Mouse (Mus musculus): Measurements from ENCODE around the gene Togaram2. TPM values are rescaled to one million over a fixed set of nuclear protein-coding genes. Genes with fewer than 3 reads are reported as not detected.
A peak's percentile ranks its signal among the peaks of the same experiment; 100 is the strongest.
"Not testable (repeated sequence)": the region's sequence is repeated elsewhere in the genome, so short reads cannot be mapped to it uniquely, and the experiment has no call there.

Gene Togaram2
- total RNA-seq, 2 experiments from 2014 or later, result 1.1 to 2.2 TPM

DNA sequence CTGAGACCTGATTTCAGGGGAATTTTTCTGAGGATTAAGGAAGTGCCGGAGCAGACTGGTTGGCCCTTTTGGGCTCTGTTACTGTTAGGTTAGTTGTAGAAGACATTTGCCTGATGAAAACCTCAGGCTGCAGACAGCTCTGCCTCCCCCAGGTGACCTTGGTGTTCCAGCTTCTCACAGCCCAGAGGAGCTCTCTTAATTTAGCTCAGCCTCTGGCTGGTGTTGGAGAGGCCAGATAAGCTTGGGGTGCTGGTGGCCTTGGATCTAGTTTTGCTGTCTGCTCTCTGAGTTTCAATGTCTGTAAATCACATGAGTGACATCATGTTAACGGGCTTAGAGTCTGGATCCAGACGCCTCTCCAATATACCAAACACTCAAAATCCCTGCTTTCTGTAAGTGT lies 48.0 kb downstream of the Togaram2 start:
- DNase-seq (ENCODE audit: low spot score in 2 of 2), result no peak

DNA sequence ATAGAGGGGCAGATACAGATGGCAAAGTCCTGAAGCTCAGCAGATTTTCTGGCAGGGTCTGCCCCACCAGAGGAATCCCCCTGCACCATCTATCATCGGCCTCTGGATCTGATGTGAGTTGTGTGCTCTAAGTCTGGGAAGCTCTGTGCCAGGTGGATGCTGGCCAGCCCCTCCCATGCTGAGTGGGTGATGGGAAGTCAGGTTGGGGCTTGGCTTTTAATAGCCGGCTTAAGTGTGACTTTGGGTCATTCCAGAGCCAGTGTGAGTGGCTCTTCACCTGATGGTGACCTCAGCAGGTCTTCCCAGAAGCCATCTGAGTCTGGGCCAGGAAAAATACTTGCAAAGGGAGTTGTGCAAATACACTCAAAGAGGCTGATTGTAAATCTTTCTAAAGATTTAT lies 57.6 kb downstream of the Togaram2 start:
- DNase-seq (ENCODE audit: low spot score in 2 of 2), result no peak

GRCm38 (mm10) chr17:71736442-71736841 lies 63.4 kb downstream of the Togaram2 start:
- no peak for DNase-seq (ENCODE audit: low spot score in 2 of 2)

DNA sequence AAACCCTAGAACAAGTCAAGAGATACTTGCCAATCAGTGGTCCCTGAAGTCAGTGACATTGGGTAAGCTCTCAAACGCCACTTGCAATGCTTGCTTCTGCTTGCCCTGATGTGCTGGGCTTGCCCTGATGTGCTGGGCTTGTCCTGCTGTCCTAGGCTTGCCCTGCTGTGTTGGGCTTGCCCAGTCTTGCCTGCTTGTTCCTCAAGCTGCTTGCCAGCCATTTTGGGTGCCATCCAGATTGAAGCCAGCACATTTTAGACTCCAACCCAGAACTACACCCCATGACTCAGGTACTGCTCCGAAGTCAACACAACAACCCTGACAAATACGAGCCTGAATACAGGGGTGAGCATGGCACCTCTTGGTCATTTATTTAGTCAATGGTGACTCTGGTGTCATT lies 69.1 kb downstream of the Togaram2 start:
- no peak for DNase-seq (ENCODE audit: low spot score in 2 of 2)

- DNase-seq (ENCODE audit: low spot score in 2 of 2), result peak; percentile 24 to 65
These were observed 69.9 kb downstream of the Togaram2 start for GRCm38 (mm10) chr17:71742935-71743334.

DNA sequence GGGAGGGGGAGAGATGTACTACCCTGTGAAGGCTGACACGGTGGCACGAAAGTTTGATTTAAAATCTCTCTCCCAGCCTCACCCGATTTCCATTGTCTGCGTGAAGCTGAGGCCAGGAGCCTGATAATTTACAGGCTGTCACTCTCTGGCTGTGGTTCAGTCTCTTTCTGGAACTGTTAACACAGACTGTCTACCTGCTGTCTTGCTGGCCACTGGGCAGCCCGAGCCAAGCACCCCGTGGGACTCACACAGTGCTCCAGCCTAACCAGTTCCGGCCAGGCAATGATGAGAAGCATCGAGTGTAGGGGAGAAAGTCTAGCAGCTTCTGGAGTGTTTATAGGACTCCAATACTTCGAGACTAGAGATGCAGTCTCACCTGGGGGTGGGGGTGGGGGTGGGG lies 73.1 kb downstream of the Togaram2 start:
- no peak for DNase-seq (ENCODE audit: low spot score in 2 of 2)

GRCm38 (mm10) chr17:71747561-71747960 lies 74.5 kb downstream of the Togaram2 start:
- DNase-seq (ENCODE audit: low spot score in 2 of 2), result no peak

DNA sequence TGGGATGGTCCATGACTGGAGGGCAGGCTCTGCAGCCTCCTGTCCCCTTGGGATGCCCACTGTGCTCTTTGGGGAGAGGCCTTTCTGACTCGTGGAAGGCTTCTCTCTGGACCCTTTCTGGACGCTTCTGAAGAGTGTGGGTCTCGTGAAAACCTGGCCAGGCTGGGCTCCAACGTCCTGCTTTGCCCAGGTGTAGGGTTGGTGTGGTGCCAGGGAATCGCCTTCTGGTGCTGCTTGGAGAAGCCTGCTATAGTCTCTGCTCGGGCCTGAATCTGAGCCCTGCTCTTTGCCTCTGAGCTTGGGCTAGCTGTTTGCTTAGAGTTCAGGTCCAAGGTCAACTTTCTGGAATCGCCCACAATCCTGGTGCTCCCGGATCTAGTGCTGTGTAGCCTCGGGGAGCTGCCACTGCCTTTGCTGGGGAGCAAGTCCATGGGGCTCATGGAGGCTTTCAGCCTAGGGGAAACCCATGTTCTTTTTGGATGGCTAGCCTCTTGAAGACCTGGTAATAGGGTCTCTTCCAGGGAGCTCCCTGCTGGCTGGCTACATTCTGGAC lies 76.6 kb downstream of the Togaram2 start:
- no peak for DNase-seq (ENCODE audit: low spot score in 2 of 2)

DNA sequence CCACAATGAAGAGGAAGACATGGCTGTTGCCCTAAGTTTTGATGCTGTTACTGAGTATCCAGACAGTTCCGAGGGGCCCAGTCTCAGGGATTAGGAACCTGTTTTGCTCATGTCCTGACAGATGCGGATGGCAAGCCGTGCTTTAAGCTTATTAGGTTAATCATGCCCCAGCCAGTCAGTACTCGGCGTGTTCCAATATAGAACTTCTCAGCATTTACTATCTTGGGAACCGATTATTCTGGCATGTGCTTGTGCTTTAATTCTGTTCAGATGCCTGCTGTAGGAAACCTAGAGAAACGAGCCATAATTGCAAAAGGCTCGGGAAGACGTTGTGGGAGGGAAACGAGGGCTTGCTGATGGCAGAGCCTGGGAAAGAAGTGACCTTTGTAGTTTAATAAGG lies 79.8 kb downstream of the Togaram2 start, which contains the start of gene Pcare:
Gene Pcare, minus strand, starts transcription at position 64 of the 400 bp plus-strand sequence.
- peak in 1 of 2 experiments; percentile 16 for DNase-seq (ENCODE audit: low spot score in 2 of 2)

- no peak for DNase-seq (ENCODE audit: low spot score in 2 of 2)
These were observed 87.5 kb downstream of the Togaram2 start for GRCm38 (mm10) chr17:71760536-71760935.

GRCm38 (mm10) chr17:71768173-71768572 lies 95.1 kb downstream of the Togaram2 start, which contains the start of gene Clip4:
TSS of gene Clip4 (plus strand) at chr17:71768473.
- not testable (repeated sequence) for DNase-seq (ENCODE audit: low spot score in 2 of 2)

DNA sequence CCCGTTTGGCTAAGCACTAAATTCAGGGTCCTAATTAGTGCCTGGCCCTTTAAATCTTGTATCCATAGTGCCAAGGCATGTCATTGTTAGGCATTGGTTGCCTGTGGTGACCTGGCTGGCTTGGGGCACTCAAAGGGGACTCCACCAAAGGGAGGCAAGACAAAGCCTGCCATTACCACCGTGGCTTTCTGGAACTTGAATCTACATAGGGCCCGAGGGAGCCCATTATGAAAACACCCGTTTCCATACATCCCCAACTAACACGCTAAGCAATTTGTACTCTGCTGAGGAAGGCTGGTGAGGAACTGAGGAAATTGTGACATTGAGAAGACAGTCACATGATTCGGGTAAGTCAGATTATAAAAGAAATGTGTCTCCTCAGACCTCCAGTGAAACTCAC lies 96.5 kb downstream of the Togaram2 start:
- no peak for DNase-seq (ENCODE audit: low spot score in 2 of 2)

GRCm38 (mm10) chr17:71770696-71771095 lies 97.6 kb downstream of the Togaram2 start:
- no peak for DNase-seq (ENCODE audit: low spot score in 2 of 2)

DNA sequence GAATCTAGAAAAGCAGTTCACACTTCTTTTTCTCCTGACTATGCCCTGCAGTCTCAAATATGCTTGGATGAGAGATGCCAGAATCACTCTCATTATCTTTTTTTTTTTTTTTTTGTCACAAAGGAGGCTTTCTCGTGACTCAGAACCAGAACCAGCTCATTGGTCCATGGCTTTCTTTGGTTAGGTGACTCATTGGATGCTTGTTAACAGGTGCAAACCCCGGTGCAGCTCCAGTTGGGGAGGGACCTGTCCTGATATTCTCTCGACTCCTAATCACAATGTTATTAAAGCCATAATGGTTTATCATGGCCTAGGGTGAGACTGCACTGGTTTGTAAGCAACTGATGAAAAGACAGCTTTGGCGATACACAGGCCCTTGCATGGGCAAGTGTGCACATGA lies 101.1 kb downstream of the Togaram2 start:
- no peak for DNase-seq (ENCODE audit: low spot score in 2 of 2)

DNA sequence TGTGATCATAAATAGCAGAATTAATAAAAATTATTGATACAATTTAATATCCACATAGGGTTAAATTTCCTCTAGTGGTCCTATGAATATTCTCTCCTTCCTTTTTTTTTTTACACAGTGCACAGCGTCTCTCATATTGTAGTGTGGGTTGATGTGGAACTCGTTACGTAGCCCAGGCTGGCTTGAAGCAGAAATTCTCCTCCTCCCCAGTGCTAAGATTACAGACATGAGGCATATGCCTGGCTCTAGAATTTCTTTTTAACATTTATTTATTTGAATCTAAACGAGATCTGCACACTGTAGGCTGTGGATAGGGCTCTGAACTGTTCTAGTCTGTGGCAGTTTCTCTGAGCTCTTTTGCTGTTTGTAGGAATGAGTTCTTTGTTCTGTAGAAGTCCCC lies 102.2 kb downstream of the Togaram2 start:
- DNase-seq (ENCODE audit: low spot score in 2 of 2), result no peak

DNA sequence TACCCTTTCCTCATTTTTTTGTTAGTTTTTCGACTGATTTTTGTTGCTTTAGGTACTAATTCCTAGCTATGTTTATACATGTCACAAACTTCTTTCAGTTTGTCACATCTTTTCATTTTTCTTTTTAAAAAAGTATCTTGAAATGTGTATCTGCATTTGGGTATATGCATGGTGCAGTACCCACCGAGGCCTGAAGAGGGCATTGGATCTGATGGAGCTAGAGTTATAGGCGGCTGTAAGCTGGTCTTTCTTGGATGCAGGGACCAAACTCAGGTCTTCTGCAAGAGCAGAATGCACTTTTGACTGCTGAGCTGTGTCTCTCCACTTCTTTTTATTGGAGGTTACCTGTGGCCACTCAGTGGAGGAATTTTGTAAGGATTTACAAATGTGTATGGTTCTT lies 105.6 kb downstream of the Togaram2 start:
- no peak for DNase-seq (ENCODE audit: low spot score in 2 of 2)

Other genes with a start within 250 kb of the Togaram2 start
- gene Gm4707, start 213.3 kb upstream of the Togaram2 start, total RNA-seq (2021), result 1 to 10 TPM in 1 of 2 experiments, under 1 TPM in 1; 0.89 to 1.3 TPM
- 10 to 100 TPM; 31.5 to 33.8 TPM for gene Smchd1, start 197.9 kb upstream of the Togaram2 start, total RNA-seq (2021)
- under 1 TPM; 0.25 to 0.43 TPM for gene Ndc80, start 146.4 kb upstream of the Togaram2 start, total RNA-seq (2021)
- 1 to 10 TPM; 1.1 to 1.5 TPM for gene Spdya, start 121.2 kb upstream of the Togaram2 start, total RNA-seq (2021)
- 10 to 100 TPM; 26.1 to 28.6 TPM for gene Wdr43, start 57.4 kb upstream of the Togaram2 start, total RNA-seq (2021)
- under 1 TPM in 1 of 2 experiments, not detected in 1; 0.08 TPM for gene Pcare, start 79.6 kb downstream of the Togaram2 start, total RNA-seq (2021)
- gene Clip4, start 95.2 kb downstream of the Togaram2 start, total RNA-seq (2021), result 10 to 100 TPM; 78.4 to 89.6 TPM

Measured in layer of hippocampus, adult 18-20 months (tissue).